Mouse (Mus musculus): Measurements from ENCODE around the gene Rab4a. TPM values are rescaled to one million over a fixed set of nuclear protein-coding genes. Genes with fewer than 3 reads are reported as not detected.

Gene Rab4a
- 10 to 100 TPM; 25.5 to 25.9 TPM for total RNA-seq (2021)
- long read RNA-seq, experiment 1, transcript Rab4a-202 (8 exons, 1,419 nt): major isoform, 13 of 19 reads
- long read RNA-seq, experiment 1, partial matches to known transcripts: 0 of 19 reads
- long read RNA-seq, experiment 1, other reads (novel, unspliced or antisense): 4 of 19 reads
- long read RNA-seq, experiment 2, transcript Rab4a-202 (8 exons, 1,419 nt): major isoform, 60 of 69 reads
- long read RNA-seq, experiment 2, partial matches to known transcripts: 4 of 69 reads
- long read RNA-seq, experiment 2, other reads (novel, unspliced or antisense): 5 of 69 reads

DNA sequence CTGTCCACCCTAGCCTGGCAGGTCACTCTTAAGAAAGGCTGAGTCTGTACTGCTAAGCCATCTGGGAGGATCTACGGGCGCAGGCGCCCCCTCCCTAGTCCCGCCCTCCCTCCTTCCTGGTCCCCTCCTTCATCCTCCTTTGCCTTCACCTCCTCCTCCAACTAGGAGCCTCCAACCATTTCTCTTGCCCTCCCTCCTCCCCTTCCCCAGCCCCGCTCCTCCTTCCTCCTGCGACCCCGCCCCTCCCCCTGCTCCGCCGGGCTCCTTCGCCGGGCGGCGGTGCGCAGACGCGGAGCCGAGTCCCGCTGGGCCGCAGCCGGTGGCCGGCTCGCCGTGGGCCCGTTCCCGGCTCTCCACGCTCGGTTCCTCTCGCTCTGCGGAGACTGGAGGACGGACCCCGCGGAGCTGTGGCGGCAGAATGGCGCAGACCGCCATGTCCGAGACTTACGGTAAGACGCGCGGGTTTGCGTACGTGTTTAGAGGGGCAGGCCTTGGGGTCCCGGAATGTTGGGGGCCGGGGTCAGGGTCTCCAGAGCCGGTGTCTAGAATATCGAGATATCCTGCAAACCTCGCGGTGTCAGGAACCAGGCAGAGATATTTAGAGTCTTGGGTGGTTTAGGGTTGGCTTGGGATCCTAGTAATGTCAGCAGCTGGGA is at the start of gene Rab4a:
Gene Rab4a (plus strand): TSS at position 268 of the 656 bp plus-strand sequence.
- peak; percentile 81 to 82 for DNase-seq (ENCODE audit: low spot score in 2 of 2)

DNA sequence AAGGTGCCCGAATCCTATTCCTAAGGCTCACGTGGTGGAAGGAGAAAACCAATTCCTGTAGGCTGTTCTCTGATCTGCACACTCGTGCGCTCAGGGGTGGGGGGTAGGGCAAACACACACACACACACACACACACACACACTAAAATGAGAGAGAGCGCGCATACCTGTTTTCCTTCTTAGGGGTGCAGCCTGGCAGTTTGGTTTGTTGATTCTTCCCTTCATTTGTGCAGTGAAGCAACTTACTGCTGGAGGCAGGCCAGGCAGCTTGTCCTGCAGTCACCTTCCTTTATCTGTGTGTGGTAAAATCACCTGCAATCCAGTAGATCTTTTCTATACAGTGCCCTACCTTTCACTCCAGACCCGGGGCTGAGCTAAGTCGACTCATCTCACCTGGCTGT is 48.9 kb upstream of the Rab4a start:
- no peak for DNase-seq (ENCODE audit: low spot score in 2 of 2)

- DNase-seq (ENCODE audit: low spot score in 2 of 2): no peak
Observed at GRCm38 (mm10) chr8:123758935-123759334, 46.9 kb upstream of the Rab4a start.

GRCm38 (mm10) chr8:123759933-123760332 is 45.9 kb upstream of the Rab4a start:
- no peak for DNase-seq (ENCODE audit: low spot score in 2 of 2)

GRCm38 (mm10) chr8:123760579-123760978 is 45.2 kb upstream of the Rab4a start:
- DNase-seq (ENCODE audit: low spot score in 2 of 2): no peak

DNA sequence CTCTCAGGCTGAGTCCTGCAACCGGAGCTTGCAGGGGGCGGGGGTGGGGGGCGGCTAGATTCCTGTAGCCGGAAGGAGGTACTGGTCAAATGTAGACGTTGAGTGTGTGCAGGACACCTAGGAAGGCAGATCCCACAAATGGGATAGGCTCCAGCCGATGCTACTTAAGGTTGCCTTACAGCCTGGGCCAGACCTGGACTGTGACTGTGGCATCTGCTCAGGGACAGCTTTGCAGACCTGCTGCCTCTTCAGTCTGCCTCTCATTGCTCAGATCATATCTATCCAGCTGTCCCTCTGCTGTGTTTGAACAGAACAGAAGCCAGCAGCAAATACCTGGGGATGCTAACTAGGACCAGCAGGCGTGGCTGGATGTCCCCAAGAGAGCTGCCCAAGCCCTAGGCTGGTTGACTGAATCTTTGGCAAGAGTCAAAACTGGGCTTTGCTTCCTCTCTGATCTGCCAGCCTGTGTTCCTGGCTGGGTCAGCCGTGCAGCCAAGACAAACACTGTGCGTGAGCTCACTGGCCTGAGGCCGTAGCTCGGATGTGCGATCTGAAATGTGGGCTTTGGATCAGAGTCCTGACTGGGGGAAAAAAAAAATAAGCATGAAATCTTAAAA is 44.4 kb upstream of the Rab4a start:
- no peak for DNase-seq (ENCODE audit: low spot score in 2 of 2)

GRCm38 (mm10) chr8:123761883-123762270 is 43.9 kb upstream of the Rab4a start:
- DNase-seq (ENCODE audit: low spot score in 2 of 2): no peak

GRCm38 (mm10) chr8:123763355-123763754 is 42.4 kb upstream of the Rab4a start:
- no peak for DNase-seq (ENCODE audit: low spot score in 2 of 2)

- no peak for DNase-seq (ENCODE audit: low spot score in 2 of 2)
Observed at GRCm38 (mm10) chr8:123764671-123765070, 41.1 kb upstream of the Rab4a start.

- no peak for DNase-seq (ENCODE audit: low spot score in 2 of 2)
Observed at GRCm38 (mm10) chr8:123766516-123766915, 39.3 kb upstream of the Rab4a start.

- no peak for DNase-seq (ENCODE audit: low spot score in 2 of 2)
Observed at GRCm38 (mm10) chr8:123767874-123768273, 37.9 kb upstream of the Rab4a start.

GRCm38 (mm10) chr8:123768492-123769356 is 37.1 kb upstream of the Rab4a start:
- DNase-seq (ENCODE audit: low spot score in 2 of 2): peak; percentile 49 to 60

DNA sequence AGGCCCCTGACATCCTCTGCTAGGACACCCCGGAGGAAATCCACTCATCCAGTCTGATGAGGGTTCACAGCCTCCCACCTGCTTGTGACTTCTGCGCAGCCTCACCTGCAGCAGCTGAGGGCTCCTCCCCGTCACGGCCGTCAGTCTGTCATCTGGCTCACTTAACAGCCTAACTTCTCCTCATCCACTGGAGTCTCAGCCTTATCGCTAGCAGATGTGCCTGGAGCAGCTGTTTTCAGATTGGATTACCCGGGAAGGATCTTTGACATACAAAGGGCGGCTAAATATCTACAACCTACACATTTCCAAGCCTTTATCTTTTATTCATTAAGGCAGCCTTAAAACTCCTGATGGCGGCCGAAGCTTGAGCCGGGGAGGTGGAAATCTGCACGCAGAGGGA is 32.3 kb upstream of the Rab4a start:
- no peak for DNase-seq (ENCODE audit: low spot score in 2 of 2)

DNA sequence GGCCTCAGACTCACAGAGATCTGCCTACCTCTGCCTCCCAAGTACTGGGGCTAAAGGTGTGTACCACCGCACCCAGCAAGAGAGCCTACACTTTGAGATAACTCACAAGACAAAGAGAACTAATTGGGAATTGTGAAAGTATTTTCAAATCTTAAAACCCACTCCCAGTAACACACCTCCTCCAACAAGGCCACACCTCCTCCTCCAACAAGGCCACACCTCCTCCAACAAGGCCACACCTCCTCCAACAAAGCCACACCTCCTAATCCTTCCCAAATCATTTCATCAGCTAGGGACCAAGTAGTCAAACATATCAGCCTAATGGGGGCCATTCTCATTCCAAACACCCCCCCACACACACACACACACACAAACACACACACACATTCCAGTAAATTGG is 31.3 kb upstream of the Rab4a start:
- no peak for DNase-seq (ENCODE audit: low spot score in 2 of 2)

DNA sequence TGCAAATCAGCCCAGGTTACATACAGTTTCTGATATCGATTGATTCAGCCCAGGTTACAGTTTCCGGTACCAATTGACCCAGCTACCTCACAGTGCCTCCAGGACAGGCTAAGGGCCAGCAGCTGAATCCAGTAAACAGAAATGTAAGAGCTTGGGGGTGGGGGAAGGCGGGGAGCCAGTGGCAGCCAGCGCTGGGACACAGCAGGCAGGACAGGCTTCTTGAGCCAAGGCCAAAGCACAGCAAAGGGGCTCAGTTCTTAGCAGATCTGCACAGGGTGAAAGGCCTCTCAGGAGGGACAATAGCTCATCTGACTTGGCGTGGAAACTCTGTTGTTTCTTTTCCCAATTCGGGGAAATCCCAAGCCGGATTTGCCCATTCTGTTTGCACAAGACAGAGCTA is 28.5 kb upstream of the Rab4a start:
- no peak for DNase-seq (ENCODE audit: low spot score in 2 of 2)

DNA sequence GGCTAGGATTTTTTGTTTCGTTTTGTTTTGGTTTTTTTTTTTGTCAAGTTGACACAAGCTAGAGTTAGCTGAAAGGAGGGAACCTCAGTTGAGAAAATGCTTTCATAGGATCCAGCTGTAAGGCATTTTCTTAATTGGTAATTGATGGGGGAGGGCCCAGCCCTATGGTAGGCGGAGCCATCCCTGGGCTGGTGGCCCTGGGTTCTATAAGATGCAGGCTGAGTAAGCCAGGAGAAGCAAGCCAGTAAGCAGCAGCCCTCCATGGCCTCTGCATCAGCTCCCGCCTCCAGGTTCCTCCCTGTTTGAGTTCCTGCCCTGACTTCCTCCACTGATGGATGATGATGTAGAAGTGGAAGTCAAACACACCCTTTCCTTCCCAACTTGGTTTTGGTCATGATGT is 25.3 kb upstream of the Rab4a start:
- DNase-seq (ENCODE audit: low spot score in 2 of 2): no peak

DNA sequence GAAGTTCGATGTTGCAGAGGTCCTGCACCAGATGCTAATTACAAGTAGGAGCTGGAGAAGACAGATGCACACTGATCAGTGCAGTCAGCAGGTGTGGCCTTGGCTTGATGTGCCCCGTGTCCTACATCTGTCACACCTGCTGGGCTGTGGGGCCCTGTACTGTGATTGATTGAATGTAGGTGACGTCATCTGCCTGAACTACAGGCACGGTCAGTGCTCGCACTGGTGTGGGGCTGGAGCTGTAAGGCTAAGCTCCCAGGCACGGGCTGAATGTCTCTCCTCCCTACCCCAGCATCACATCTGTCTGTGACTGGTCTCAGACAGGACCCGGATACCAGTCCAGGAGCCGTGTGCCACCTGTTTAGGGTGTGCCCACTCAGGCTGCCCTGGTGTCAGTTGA is 24.5 kb upstream of the Rab4a start:
- no peak for DNase-seq (ENCODE audit: low spot score in 2 of 2)

DNA sequence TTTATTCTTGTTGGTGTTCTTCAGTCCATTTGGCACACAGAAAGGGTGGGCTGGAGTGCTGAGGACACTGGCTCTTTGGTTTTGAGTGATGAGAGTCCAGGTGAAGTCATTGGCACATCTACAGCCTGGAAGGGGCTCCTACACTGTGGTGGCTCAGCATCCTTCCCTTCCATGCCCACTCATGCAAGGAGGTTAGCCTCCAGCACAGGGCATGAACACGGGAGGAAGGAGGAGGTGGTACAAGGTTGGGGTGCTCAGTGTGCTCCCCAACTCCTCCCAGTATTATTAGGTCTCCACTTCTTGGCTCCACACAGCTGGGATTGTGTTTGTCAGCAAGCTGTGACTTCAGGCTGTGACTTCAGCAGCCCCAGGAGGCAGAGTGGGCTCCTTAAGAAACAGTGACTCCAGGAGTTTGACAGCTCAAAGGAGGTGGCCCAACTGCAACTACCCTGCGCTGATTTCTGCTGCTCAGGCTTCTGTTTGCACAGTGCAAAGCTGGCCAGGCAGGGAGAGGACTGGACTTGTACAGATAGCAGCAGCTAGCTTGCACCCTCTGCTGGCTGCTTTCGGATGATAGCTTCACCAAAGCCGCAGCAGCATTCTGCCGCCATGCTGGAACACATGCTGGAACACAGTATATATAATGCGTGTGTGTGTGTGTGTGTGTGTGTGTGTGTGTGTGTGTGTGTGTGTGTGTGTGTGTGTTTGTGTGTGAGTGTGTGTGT is 22.1 kb upstream of the Rab4a start:
- peak; percentile 60 to 62 for DNase-seq (ENCODE audit: low spot score in 2 of 2)

DNA sequence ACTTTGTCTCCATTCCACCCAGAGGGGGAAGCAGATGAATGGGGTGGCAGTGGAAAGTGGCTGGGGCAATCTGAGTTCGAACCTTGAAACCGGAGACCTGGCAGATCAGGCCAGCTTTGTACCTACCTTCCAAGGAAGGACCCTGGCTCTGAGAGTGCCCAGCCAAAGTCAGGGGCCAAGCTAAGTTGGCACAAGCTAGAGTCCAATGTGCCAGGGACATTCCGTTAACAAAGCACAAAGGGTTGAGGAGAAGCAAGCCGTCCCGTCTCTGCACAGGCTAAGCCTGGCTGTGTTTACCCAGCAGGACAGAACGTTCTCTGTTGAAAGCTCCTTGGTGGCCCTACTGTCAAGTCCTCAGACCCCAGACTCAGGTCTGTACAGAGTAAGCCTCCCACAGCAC is 19.6 kb upstream of the Rab4a start:
- DNase-seq (ENCODE audit: low spot score in 2 of 2): no peak

GRCm38 (mm10) chr8:123786644-123787043 is 19.1 kb upstream of the Rab4a start:
- no peak for DNase-seq (ENCODE audit: low spot score in 2 of 2)

All from adrenal gland, adult 18-20 months (tissue).